Mouse (Mus musculus) left cerebral cortex, adult 11 months (tissue): ENCODE results near the gene Fgfr2.

ENCODE experiments used
- DNase-seq: peaks from one replicate; pipeline ENCODE4 v3.0.0; 2022; ENCODE audit warnings: low spot score

Fgfr2 gene

DNA sequence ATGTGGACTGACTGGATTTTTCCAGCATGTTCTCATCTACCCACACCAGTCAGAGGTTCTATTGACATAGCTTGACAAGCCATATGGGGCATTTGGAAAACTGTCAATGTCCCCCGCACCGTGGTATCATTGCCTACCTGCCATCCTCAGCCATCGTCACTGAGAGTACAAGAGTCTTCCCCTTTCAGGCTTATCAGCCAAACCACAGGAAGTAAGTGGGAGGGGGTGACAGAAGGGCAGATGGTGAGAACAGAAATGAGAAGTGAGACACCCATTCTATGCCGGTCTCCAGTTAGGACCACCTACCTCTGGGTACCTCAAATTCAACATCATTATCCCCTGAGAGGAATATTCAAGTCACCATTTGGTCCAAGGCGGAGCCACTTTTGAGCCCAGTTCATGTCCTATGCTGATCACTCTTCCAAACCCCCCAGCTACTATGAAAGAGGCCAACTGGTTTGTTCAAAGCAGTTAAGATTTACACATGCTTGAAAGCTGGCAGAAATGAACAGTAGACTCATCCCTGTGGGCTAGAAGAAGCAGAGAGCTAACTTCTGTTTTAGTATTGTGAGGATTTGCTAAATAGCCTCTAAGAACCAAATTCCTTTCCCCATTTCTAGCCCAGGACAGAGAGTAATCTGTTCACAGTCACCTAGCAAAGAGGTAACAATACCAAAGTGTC, 757.3 kb downstream of the Fgfr2 start:
- no peak for DNase-seq

DNA sequence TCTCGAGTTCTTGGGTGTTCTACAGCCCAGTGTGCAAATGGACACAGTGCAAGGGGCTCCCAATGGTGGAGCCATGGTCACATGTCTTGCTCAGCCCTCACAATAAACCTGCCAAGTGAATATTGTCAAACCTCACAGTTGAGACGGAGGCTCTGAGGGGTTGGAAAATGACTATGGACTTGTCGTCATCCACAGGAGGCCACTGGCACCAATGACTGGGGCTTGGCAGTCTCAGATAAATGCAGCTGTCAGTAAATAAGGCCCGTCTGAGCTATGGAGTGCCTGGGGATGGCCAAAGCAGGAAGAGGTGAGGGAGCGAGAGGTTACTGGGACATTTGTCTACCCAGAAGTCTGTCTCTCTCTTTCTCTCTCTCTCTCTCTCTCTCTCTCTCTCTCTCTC, 758.0 kb downstream of the Fgfr2 start:
- DNase-seq, result no peak

DNA sequence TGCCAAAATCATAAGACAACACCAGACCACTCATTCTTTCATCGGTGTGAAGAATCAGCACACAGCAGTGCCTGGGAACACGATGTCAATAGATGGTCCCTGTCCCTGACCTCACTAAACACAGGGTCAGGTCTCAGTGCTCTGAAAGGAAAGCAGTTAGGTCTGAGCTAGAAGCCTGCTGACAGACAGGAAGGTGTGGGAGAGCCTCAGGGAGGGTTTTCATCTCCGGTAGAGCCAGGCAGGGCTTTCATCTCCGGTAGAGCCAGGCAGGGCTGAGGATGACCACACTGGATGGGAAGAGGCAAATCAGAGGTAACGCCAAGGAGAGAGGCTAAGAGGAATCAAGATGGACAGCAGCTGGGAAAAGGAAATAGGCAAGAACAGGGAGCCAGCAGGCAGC, 758.6 kb downstream of the Fgfr2 start:
- no peak for DNase-seq

DNA sequence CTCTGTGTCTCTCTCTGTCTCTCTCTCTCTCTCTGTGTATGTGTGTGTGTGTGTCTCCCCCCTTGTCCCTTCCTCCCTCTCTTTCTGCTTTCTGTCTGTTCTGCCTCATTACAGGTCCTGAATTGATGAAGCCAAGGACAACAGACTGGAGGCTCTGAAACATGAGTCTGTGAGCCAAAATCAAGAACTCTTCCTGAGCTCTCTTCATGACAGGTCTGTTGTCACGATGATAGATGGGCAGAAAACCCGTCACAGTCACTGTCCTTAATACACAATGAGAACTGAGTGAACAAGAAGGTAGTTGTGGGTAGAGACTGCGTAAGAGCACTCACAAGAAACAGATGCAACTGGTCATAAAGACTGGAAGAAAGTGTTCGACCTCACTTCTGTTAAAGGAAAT, 762.8 kb downstream of the Fgfr2 start:
- no peak for DNase-seq

DNA sequence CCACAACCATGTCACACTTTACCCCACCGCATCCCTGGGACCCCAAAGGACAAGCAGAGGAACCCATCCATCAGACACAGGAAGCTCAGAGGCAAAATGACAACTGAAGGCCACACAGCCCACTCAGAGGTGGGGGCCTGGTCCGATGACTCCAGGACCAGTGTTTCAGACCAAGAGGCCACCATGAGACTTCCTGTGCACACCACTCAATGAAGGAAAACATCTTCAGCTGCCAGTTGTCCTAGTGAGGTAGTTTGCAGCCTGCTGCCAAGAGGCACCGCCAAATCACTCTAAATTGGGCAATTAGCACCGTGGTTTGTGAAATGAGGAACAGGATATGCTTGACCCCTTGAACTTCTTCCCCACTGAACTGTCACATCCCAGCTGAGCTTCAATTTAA, 764.4 kb downstream of the Fgfr2 start:
- no peak for DNase-seq

DNA sequence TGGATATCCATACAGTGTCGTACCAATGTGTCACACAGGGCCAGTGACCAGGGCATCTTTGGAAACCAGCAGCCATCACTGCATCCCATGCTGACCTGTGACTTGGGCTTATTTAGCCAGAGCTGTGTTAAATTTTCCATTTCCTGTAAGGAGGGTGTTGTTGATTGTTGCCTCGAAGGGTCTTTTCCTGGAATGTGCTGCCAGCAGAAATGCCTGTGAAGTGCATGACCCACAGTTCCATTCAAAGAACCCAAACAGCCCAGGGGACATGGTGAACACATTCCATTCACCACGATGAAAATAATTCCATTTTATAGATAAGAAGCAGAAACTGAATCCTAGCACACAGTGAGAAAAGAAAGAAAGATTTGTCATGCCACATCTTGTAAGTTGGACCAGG, 764.9 kb downstream of the Fgfr2 start:
- no peak for DNase-seq

DNA sequence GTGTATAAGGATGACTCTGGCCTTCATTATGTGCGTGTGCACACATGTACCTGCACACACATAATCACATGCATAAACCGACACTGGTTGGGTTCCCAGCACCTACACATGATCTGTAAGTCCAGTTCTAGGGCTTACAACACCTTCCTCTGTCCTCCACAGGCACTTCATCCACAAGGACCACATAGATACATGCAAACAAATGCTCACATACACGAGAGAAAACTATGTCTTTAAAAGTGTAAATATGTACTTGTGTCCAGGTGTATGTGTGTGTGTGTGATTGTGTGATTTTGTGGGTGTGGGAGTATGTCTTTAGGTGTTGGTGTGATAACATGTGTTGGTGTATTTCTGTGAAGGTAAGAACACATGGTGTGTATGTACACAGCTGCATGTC, 765.3 kb downstream of the Fgfr2 start:
- no peak for DNase-seq

DNA sequence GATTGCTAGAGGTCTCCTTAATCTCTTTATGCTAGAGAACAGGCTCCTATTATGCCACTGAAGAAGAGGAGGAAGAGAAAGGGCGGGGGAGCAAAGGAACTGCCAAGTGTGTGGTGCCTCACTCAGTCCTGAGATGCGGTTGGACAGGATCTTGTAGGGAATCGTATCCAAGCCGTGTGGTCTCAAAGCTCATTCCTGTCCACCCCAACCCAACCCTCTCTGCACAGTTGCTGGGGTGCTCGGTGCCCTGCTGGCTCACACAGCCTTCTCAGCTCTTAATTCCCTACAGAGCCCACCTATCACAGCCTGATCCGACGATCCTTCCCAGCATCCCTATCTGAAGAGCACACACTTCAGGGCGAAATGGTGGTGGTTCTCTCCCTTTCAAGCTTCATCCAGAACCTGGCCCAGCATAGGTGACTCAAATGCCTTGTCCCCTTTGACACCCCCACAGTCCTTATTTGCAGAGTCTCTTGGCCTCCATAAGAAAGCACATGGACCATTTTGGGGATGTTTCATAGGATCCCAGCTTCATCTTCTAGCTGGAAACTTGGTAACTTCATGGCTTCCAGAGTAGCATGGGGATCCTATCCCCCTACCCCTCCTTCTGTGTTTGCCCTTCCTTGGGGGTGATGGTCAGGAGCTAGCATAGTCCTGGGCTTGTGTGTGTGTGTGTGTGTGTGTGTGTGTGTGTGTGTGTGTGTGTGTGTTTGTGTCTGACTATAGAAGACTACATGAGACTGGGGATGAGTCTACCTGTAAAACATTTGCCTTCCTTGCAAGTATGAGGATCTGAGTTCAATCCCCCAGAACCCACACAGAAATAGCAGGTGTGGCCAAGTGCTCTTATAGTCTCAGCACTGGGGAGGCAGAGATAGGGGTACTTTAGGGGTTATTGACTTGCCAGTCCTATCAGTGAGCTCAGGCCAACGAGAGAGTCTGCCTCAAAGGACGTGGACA, 766.0 kb downstream of the Fgfr2 start:
- no peak for DNase-seq

DNA sequence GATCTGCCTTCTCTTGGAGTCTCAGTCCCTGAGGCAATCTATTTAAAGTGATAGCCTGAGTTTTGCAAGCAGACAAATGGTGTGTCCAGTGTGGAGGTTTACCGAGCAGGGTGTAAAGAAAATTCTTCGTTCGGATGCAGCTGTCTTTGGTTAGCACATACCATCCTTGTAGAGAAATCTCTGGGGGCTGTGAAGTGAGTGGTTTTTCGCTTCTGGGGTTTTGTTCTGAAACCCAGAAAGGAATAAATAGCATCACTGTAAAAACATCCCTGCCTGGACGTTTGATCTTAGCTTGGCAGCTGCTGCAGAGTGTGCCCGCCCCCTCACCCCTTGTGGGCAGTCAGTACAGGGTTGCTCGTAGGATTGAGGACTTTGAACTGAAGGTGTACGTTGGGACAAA, 767.0 kb downstream of the Fgfr2 start:
- no peak for DNase-seq

DNA sequence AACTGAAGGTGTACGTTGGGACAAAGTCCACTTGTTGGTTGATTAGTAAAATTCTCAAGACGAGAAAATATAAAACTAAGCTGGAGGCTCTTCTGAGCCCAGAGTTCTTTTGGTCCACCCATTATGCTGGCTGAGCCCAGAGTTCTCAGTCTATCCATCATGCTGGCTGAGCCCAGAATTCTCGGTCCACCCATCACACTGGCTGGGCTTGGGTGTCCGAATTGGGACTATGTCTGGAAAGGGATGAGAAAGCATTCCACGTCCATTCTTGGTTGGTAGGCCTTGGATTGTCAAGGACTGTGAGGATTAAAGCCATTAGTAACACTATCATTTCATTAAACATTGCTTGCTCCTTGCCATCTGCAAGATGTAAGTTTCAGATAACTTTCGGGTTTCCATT, 767.4 kb downstream of the Fgfr2 start:
- no peak for DNase-seq

DNA sequence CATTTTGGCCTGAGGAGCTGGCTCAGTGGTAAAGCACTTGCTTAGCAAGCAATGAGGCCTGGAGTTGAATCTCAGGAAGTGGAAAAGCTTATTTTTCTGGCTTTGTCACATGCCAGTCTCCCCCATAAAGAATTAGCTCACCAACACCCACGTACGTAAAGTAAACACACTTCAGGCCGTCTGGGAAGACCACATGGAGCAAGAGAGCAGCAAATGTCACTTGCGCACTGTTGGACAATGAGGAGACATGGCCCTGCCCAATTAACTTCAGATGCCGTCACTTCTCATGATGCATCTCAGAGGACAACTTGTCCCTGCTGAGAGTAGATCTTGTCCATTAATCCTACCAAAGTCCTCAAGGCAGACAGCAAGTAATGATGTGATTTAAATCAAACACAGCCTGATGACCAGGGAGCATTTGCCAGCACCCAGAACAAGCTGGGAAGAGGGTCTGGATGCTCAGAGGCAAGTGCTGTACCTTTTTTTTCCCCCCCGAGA, 774.0 kb downstream of the Fgfr2 start:
- DNase-seq, result no peak

DNA sequence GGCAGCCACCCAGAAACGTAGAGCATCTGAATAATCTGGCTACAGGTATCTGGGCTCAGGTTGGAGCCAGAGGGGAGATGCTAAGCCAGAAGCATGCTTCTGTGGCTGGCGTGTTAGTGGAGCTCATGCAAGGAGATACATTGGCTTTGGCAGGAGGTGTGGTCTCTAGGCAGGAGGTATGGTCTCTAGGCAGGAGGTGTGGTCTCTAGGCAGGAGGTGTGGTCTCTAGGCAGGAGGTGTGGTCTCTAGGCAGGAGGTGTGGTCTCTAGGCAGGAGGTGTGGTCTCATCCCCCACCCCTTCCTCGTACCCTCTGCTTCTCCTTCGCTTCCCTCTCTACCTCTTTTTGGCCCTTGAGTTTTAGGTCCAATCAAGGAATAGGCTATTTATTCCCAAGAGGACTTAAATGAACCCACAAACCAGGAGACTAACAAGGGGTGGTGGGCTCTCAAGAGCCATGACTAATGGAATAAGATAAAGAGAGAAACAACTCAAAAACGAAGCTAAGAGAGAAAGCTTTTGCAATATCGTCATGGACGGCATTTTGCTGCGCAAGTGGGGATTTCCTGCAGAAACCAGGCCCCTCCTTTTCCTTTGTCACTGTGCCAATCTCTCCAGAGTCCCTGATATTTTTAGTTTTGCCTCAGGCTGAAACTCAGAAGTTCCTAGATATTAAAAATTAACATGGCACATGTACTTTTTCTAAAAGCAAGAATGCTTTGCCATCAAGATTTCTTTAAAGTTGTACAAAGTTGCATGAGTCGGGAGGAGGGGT, 775.7 kb downstream of the Fgfr2 start:
- DNase-seq, result no peak

DNA sequence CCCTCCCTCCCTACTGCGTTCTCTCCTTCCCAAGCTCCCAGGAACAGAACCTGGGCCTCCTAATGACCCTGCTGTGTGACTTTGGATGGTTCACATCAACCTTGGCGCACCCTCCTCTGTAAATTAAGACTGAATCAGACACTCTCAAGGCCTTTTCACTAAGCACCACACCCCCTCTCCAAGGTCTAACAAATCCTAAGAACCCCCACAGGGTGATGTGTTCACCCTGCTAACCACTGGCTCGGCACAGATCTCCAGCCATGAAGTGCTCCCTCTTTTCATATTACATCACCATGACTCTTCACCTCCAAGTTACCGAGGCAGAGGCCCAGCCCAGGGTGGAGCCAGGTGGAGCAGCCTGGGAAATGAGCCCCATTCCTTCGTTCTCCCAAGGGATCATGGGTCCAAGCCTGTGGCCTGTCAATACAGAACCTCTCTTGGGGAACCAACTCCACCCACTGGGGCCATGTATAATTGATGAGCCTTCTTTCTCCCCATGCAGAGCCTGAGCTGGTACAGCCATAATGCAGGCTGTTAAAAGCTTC, 777.6 kb downstream of the Fgfr2 start:
- no peak for DNase-seq

DNA sequence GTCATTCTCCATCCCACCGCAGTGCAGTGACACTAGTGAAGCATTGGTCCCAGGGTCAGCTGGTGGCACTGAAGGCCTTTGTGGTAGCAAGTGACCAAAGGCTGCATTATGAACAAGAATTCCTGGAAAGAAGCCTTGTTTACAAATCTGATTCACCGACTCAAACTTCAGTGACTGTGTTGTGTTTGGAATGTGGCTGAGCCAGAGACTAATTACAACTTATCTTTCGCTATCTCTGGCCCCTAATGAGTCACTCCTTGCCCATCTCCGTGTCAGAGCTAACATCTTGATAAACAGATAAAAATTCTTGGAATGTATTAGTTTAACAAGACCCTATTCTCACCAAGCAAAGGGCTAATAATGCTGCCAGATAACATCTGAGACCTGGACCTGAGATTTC, 778.5 kb downstream of the Fgfr2 start:
- no peak for DNase-seq

DNA sequence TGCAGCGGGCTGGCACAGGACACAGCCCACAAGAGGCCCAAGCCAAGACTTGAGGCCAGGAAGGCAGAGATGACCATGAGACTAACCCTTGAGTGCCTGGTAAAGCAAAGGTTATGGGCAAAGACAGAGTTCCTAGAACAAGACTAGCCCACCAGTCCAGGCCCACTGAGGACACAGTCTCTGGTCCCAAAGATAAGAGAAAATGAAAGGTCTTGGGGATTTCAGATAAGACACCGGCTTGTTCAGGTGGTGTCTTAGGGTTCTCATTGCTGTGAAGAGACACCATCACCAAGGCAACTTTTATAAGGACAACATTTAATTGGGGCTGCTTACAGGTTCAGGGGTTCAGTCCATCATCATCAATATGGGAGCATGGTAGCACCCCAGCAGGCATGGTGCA, 779.2 kb downstream of the Fgfr2 start:
- no peak for DNase-seq

DNA sequence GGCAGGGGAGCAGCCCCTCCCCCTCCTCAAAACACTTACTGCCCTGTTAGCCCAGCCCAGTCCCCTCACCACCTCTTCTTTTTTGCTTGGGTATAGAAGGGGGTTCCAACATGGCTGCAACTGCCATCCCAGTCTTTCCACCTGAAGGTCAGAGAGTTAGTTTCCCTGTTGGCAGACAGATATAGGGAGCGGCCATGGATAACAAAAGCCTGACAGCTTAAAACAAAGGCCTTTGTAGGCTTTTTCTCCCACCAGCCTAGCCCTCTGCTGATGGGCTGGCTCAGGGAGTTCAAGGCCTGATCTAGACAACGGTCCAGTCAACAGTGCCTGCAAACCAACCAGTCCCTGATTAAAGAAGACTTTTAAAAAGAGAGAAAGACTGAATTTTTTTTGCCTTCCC, 780.0 kb downstream of the Fgfr2 start:
- DNase-seq, result no peak

DNA sequence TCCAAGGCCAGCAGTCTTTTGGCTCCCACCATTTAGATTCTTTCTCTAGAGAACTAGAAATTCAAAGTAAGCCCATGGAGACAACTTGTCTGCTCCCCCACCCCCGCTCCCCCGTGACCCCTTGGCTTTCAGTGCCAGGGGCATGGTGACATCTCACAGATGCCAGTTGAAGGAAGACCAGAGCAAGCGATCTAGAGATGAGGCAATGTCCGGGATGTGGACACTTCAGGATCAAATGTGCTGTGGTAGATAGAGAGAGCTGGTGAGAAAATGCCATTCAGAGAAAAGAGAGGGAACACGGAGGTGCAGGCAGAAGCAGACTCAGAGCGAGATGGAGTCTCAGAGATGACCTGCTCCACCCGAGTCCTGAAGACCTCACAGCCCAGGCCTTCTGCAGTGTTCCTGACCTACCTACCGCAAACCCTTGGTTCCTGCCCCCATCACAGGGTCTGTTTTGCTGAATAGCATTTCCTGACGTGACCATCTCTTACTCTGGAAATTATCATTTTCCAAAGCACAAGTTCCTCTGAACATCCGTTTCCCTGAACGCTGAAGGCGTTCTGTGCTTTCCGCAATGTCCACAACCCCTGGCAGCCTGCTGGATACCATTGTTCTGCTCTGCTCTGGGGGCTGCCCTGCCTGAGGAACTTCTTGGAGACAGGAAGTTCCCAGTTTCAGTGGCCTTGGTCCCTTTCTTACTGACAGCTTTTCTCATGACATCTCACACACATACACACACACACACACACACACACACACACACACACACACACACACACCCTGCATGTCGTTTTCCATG, 783.9 kb downstream of the Fgfr2 start:
- DNase-seq, result no peak

DNA sequence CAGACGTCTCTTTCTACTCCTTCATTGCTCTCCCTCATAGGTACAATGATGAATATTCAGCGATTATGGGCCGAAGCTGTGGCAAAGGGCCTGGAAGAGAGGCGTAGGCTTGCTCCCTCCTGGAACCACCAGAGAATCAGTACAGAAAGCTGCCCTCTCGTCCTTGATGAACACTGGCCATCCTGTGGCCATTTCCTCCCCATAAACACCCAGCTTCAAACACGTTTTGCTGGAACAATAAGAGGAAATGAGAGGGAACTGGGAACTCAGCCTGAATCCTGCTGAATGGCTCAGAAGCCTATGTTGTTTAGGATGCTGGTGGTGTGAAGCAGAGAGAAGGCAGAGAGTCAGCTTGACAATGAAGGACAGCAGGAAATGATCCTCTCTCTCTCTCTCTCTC, 784.8 kb downstream of the Fgfr2 start:
- DNase-seq, result no peak

DNA sequence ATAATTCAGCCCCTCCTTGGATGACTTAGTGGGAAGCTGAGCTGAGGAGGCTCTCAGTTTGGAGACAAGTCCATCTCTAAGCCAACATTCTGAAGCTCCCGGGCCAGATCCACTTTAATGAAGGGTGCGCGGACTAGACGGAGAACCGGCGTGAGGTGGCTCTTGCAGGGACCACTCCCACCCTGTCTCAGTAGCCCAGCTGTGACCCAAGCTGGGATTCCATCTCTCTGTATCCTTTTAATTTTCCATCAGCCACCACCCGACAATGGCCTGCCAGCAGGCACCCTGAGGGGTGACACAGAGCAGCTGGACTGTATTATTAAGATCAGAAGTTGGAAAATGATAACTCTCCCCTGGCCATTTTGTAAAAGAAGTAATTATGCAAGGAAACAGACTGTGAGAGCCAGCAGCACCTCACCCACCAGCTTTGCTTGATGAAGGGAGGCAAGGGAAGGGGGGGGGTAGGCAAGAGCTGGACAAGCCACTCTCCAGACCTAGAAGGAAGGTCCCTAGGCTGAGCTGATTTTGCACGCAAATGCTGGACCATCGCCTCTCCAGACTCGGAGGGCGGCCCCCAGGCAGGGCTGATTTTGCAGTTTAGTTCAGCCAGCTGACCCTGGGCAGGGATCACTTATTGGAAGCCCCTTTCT, 785.8 kb downstream of the Fgfr2 start:
- no peak for DNase-seq

DNA sequence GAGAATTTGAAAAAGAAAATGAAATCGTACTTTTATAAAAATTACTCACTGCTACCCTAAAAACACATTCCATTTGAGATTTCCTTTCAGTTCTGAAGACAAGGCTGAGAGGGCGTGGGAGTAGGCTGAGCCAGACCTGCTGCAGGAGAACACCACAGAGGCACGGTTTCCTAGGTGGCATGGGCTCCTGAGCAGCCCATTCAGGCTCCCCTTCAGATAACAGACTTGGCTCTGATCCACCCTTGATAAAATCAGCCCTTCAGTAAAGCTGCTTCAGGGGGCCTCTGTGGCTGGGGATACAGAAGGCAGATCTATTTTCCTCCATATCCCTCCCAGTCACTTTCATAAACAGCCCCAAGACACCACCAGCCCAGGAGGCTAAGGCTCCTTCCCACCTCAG, 786.4 kb downstream of the Fgfr2 start:
- no peak for DNase-seq

DNA sequence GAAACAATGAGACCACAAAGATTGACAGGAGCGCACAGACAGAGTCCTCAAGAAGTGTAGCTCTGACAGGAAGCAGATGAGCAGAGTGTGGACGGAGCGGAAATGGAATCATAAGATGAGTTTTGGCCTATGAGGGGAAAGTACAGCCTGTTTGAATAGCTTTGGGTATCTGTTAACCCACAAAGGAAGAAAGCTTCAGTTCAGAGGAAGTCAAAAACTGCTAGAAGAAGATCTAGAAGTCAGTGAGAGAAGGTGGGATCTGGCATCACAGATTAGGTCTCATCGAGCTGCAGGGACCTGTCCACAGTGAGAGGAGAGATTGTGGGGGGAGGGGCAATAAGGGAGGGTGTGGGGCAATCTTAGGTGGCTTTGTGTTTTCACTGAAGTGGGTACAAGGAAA, 787.8 kb downstream of the Fgfr2 start:
- DNase-seq, result no peak
